Mouse (Mus musculus) testis, adult 10 weeks (tissue): Measurements from ENCODE around the gene Fundc1. TPM values are rescaled to one million over a fixed set of nuclear protein-coding genes. Genes with fewer than 3 reads are reported as not detected.

Experiments used
- polyA plus RNA-seq: library from polyadenylated mRNA; stranded (reverse); fragments of 350-450 nt; fragmentation: Illumina TruSeq; extraction: RNeasy Lipid Tissue Mini Kit (QIAGEN cat#74804); gene quantifications from one replicate; pipeline ENCODE4 v1.2.3, GENCODE M21; 2014; ENCODE audit warnings: low read depth, low replicate concordance

The Fundc1 gene
- polyA plus RNA-seq: 12.4 TPM

DNA sequence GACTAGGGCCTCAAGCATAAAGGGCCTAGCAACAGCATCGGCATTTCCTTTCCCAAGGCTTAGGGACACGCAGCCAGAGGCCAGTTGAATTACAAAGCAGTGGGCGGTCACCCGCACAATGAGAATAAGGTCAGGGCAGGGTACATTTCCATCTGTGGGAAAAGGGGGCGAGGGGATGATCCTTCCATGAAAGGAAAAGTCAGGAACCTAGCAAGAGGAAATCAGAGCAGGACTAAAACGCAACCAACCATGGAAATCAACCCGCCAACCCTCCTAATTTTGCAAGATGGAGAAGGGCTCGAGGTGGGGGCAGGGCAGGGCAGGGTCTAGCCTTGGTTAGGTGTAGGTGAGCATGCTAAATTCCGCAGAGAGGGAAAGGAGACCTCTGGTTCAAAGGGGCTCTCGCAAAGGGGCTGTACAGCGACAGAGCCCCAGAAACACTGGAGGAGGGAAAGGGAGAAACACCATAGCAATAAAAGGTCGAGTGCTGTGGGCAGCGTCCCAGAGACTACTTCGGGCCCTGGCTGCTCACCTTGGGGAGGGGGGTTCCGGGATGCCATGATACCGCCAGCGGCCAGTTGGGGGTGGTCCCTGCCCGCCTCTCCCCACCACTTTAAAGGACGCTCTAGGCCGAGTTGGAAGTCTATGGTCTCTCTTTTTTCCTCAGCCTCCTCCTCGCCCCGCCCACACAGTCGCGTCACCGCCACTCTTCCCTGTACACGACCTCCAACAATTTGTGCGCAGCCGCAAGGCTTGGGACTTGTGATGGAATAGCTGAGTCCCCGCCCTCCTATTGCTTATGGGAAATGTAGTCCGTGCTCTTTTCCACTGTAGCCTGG lies at the start of gene Fundc1:
TSS of gene Fundc1 (minus strand) at position 705 of the 839 bp plus-strand sequence.

